Mouse (Mus musculus) heart, postnatal 0 days (tissue): ENCODE results near the gene Cdc14b.

Experiments used
- CTCF ChIP-seq: IDR thresholded peaks from 2 replicates; pipeline ENCODE4 v1.5.1; 2016; ENCODE audit warnings: antibody characterized with exemption, control low read depth, low read depth
- EP300 ChIP-seq: IDR thresholded peaks from 2 replicates; pipeline ENCODE4 v1.6.1; 2016; ENCODE audit warnings: antibody characterized with exemption, low read depth

GRCm38 (mm10) chr13:64257814-64258515 is 17.1 kb downstream of the Cdc14b start:
- TF ChIP-seq CTCF (no peak), EP300 (no peak)
